Mouse (Mus musculus): Measurements from ENCODE around the gene Pla1a. TPM values are rescaled to one million over a fixed set of nuclear protein-coding genes. Genes with fewer than 3 reads are reported as not detected.

Gene Pla1a
- total RNA-seq, 2 experiments from 2014 or later, result 3.0 to 3.6 TPM

DNA sequence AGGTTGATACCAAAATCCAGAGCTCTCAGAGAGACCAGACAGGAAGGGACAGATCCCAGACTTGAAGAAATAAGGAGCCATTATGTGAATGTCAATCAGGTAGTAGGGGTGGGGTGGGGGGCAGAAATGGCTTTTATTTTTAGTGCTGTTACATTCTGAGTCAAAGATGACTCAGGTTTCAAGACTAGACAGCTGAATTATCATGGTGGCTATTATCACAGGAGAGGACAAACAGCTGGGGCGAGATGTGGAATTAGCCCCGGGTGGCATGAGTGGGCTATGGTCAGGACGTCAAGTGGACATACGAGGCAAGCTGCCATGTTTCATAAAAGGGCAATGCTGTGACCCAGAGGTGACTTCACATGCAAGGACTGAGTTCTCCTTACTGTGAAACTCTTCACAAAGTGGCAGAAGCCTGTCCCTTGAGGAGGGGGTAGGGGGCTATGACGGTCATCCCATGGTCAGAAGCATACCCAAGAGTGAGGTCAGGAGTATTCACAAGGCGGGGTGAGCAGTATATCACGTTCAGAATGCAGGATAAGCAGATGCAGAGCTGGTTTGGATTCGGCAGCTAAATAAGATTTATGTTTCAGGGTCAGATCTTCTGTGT lies 43.6 kb downstream of the Pla1a start:
- no peak for DNase-seq

DNA sequence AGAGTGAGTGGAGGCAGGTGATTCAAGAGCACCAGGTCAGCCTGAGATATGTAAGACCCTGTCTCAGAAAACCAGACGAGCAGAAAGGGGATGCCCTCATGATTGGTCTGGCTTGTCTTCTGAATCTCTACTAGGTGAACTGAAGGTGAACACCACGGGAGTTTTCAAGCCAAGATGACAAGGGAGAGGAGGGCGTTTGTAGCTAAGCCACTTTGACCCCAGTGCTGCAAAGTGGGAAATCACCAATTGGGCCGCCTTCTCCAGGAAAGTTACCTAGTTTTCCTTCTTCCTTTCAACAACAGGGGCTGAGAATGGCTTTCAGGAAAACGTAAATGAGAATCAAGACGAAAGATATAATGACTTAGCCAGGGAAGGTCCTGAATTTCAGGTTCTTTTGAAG lies 44.2 kb downstream of the Pla1a start:
- DNase-seq, result no peak

DNA sequence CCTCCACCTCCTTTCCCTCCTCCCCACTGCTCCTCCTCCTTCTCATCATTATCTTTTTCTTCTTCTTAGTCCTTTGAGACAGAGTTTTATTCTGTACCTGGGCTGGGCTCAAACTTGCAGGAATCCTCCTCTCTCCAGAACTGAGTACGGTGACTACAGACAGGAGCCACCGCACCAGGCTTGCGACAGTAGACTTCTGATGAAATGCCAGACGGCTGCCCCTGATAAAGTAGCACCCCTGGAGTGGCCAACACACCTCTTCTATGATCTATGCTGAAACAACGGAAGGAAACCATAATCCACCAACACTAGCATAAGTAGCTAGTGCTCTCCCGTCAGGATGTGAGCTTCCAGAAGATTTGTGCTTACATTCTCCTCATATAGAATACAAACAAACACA lies 45.6 kb downstream of the Pla1a start:
- no peak for DNase-seq

DNA sequence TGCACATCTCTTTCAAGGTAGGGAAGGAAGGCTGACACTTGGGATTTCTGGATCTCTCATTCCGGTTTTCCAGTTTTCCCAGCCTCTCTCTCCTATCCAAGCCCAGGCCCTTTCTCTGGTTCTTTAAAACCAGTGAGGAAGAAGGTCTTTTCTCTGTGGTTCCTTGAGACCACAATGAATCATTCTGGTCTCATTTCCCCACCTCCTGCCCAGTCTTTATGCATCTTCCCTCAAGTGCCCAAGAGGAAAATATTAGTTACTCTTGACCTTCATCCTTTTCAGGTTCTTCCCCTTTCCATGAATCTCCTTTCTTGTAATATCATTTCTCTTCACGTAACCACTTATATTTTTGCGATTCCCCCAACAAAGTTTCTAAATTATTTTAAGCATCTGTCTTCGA lies 47.2 kb downstream of the Pla1a start:
- no peak for DNase-seq

DNA sequence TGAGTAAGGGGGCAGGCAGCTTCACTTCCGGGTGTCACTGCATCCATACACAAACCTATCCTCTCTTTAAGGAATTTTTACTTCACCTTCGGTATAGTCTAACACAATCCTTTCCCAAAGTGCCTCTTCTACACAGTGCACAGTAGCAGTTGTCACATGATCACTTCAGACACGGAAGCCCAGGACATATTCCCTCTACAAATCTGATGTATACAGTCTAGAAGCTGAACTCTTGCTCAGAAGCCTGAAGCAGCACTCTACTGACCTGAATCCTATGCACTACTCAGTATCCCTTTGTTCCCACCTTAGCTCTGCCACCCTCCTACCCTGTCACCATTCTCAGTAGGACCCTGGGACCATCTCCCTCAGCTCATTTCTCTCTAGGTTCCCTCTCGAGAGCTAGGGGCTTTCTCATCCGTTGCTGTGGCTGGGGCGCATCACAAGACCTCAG lies 47.7 kb downstream of the Pla1a start:
- no peak for DNase-seq

DNA sequence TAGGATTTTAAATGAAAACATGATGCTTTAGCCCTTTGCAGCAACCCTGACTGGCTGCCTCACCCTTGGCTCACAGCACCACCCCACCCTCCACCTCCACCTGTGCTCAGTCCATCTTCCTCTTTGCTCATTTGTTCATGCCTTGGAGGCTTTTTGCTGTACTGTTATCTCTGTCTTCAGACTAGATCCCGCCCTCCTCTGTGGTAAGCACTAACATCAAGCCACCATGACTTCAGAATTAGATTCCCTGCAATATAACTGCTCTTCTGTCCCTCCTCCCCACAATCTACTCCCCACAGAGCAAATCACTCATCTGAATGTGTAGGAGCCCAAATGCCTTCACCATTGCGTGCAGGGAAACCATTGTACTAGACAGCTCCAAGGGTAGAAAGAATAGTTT lies 49.3 kb downstream of the Pla1a start:
- no peak for DNase-seq

DNA sequence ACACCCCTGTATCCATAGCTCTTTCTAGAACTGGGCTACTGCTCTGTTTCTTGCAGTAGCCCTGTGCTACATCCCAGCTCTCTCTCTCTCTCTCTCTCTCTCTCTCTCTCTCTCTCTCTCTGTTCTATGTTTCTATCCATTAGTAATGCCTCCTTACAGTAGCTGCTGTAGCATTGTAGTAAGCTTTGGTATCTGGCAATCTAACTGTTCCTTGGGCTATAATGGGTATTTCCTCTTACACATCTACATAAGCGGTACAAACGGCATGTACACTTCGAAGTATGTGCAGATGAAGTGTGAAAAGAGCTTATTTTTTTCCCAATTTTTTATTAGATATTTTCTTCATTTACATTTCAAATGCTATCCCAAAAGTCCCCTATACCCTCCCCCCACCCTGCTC lies 53.0 kb downstream of the Pla1a start:
- no peak for DNase-seq

DNA sequence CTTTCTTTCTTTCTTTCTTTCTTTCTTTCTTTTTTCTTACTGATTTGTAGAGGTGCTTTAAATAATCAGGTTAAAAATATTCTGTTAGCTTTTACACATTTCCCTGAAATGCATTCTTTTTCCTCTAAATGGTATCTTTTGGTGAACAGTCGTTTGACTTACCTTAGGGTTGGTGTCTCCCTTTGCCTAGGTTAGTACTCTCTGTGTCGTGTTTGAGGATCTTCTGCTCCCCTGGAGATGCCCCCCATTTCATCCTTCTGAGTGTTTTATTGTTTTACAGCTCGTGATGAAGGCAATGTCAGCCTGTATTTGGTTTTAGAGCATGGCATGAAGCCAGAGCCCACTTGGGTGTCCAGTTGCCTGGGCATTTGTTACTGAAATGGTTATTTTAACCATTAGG lies 53.5 kb downstream of the Pla1a start:
- DNase-seq, result no peak

DNA sequence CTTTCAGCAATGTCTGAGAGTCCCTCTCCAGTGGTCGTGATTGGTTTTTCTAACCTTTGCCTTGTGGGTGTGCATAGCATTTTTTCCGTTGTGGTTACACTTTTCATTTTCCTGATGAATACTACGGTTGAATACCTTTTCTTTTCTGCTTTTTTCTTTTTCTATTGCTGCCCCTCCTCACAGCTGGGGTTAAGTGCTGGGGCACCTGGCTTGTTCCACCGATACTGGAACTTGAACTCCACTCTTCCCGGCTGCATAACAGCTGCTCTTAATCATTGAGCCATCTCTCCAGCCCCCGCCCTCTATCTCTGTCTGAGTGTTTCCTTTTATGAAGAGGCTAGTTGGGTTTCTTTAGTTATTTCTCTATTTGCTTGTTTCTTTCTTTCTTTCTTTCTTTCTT lies 53.9 kb downstream of the Pla1a start:
- no peak for DNase-seq

DNA sequence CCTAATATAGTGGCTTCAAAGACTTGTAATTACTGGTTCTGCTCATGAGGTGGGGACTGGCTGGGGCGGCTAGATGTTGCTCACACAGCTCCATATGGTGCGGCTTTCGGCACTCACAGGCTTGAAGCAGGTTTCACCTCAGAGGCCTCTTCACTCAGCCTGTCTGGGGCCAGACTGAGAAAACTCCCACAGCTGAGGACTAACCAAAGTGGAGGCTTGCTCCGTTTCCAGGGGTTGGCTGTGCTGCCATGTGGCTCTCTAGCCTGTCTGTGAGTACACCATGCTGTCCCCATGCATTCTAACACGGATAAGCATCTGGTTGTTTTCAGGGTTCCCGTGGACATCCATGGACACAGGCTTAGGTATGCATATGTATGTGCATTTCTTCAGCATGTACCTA lies 54.4 kb downstream of the Pla1a start:
- DNase-seq, result no peak

DNA sequence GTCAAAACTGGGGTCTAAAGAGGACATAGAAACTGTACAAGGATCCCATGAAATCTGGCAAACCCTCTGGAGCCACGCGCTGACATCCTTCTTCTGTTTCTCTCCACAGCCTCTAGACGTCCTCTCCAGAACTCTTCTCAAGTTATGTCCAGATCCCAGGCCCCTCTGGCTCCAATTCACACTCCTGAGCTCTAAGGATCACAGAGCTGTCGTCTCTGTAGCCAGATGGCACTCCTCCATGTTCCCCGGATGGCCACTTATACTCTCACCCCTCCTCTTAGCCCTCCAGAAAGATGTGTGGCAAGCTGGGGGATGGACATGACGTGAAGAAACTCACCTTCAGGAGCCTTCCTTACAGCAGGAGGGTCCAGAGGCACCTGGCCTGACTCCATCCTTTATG lies 55.4 kb downstream of the Pla1a start:
- DNase-seq, result peak; percentile 58

DNA sequence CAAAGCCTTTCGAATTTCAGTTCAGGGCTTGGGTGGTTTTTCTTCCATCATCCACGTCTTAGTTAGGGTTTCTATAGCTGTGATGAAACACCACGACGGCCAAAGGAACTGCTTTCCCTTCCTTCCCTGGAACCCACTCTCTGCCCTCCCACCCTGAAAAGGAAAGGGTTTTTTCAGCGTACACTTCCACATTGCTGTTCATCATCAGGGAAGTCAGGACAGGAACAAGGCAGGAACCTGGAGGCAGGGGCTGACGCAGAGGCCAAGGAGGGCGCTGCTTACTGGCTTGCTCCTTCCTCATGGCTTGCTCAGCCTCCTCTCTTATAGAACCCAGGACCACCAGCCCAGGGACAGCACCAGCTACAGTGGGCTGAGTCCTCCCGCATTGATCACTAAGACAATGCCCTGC lies 56.1 kb downstream of the Pla1a start:
- no peak for DNase-seq

DNA sequence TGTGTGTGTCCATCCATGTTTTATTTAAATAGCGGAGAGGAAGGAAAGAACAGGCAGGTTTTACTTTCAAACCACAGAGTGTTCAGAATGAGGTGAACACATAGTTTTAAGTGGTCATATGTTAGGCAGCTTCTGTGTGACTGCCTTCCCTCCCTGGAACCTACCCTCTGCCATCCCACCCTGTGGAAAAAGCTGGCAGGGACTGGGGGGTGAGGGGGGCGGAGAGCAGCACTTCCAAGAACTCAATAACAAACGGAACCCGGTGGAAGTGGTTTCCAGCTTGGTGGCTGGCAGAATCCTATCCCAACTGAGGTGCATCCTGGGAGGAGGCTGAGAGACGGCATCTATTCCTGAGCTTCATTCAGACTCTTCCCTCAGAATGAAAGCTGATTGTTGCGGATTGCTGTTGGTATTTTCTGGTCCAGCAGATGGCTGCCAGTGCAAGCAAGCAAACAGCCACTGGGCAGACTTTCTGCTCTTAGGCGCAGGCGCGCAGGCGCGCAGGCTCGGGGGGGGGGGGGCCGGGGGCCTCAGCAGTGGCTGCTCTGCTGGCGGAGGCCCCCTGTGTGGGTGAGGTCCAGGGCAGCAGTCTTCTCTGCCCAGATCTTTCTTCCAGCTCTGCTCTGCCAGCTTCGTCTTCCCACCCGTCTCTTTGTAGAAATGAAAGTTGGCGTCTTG lies 56.6 kb downstream of the Pla1a start:
- peak; percentile 63 for DNase-seq

DNA sequence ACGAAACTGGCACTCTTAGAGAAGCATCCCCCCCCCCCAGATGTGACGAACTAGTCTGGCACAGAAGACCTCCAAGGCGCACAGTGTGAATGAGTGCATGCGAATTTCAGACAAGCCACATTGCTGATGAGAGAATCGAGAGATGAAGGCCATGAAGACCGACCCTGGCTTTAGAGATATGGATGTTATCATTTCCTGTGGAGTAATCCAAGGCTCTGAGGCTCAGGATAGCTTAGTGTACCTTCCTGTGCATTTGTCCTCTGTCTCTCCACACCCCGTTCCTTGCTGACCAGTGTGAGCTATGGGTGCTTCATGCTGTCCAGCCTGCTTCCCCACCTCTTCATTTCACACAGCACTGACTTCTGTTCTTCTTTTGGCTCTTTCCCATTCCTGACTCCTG lies 57.8 kb downstream of the Pla1a start:
- no peak for DNase-seq

DNA sequence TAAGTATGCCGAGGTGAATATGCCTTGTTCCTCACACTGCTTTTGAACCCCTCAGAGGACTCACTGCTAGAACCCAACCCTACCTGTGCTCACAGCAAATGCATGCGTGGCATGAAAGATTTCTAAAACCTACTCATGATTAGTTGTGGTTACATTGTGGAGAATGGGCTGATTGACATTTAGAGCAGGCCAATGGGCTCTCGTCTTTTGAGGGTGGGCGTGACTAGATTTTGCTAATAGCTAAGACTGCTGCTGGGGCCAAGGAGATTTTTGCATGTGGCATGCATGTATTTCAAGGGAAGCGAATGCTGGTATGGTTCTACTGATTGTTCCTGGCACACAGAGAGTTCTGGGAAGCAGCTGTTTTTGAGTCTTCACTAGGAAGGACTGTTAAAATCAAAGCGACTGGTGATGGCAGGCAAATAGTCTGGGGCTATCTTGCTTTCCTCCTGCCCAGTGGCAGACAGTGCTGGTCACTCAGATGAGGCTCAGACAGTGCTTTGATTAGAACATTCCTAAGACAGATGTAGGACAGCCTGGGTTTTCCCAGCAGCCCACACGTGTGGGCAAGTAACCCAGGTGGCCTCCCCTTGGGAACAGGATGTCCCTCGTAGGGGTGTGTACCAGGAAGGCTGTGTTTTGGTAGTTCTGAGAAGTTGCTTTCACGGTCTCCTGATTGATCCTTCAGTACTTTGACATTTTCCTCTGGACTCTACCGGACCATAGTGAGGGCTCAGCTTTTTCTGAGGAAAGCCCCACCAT lies 58.4 kb downstream of the Pla1a start:
- DNase-seq, result no peak

DNA sequence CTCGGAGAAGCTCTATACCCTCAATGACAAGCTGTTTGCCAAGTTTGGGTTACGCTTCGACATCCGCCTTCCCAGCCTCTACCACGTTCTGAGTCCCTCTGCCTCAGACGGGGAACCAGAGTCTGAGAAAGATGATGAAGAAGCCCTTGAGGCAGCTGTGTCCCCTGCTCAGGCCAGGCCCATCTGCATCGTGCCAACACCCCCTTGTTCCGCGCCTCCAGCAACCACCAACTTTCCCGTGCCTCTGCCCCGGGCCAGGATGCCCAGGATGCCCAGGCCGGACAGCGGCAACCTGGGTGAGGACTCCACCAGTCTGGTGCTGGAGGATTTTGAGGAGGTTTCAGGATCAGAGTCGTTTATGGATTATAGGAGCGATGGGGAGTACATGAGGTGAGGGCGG lies 59.0 kb downstream of the Pla1a start:
- DNase-seq, result no peak

DNA sequence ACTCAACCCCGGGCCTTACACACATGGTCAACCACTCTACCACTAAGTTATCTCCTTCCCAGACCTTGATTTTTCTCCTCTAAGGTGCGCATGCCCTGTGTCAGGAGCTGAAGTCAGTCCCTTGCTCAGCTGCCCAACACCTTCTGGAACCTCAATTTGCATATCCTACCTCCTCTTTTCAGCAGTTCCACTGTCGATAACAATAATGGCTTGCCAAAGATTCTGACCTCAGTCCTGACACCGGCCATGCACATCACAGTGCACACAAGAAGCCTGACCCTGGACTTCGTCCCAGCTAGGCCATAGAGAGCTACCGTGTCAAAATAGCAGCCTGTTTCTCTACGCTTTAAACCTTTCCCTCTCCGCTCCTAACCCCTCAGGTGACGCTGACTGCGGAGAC lies 59.5 kb downstream of the Pla1a start:
- DNase-seq, result no peak

DNA sequence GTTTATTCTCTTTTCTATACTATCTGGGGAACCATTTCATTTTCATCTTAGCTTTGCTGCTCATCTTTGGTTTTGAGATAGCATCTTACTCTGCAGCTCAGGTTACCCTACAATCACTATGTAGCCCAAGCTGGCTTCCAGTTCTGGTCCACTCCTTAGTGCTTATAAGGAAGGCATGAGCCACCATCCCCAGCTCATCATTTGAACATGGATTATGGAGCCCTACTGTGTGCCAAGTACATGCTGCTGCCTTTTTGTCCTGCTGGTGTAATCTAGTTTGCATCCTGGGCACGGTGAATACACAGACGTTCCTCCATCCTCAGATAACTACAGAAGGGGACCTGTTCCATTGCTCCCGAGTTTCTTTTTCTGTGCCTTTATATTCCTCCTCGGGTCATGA lies 60.1 kb downstream of the Pla1a start:
- DNase-seq, result no peak

DNA sequence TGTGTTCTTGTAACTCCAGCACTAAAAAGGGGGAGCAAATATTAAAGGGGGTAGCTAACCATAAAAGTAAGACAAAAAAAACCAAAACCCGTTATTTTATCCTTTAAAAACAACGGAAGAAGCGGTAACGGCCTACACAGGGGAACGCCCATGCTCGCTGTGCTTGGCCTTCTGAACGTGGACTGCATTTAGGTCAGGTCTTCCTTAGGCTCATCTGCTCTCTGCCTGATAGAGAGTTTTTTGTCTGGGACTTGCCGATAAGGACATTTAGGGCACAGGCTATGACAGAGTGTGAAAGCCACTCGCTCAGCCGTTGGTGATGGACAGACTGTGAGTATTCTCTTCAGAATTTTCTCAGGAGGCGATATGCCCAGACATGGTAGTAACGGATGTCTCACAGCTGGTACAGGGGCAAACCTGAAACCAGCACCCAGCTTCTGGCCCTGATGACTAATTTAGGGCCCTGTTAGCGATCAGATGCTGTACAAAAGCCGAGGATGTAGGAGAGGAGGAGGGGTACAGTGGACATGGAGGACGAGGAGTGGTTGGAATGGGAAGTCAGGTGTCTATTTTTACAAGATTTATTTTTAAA lies 61.1 kb downstream of the Pla1a start:
- no peak for DNase-seq

DNA sequence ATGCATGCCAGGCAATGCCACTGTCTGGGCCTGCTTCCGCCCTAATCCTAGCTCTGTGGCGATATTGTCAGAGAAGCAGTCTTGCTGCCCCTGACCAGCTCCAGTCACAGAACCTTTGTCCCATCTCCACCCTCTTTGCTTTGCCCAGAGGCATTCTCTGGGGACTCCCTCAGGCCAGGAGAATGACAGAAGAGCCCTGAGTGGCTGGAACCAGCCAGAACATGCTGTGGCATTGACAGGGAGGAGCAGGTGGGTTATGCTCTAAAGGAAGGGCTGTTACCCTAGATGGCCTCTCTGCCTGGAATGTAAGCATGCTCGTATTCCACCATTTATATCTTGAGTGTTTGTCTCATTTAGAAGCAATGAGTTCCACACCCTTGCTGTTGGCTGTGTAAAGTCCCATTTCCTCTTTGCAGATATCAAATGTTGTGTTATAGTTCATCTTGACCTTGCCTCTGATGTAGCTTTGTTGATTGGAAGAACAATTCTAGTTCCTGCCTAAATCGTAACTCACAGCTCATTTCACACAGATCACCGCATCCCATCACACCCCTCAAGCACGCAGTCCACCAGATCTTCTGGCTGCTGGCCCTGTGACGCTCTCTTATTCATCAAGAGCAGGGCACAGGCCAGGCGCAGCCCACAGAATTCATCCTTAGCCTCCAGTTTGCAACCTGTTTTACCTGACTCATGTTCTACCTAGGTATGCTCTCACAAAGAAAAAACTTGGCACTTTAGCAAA lies 62.1 kb downstream of the Pla1a start:
- DNase-seq, result peak; percentile 76

DNA sequence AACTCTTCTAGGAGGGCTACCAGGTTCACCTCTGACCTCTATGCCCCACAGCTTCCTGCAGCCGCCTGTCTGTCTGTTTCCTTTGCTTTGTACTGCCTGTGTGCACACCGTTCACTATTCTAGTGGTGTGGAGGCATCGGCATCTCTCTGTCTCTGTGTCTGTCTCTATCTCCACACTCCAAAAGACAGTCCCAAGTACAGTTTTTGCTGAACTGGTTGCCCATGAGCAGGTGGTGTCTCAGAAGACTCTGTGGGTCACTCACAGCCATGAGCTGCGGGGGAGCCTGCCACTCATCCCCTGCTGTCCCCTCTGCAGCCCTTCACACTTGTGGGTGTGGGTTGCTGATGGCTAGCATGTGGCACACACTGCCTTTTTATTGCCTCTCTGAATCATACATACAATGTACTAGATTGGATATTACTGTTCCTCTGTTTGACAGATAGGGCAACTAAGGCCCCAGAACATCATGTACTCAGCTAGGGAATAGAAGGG lies 62.9 kb downstream of the Pla1a start:
- no peak for DNase-seq

DNA sequence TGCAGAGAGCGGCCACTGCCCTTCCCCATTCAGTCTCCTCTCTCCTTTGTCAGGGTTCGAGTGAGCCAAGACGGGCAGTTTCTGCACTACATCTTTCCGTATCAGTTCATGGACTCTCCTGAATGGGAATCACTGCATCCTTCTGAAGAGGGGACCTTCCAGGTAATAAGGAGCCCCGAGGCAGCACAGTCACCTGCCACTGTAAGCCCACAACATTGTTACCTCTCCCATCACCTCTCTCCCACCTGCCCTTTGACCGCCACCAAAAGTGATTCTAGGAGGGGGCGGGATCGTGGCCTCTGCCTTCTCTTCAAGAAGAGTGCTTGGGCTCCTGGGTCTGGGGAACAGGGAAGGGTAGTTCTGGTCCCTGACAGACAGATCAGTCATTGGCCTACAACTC lies 63.5 kb downstream of the Pla1a start:
- DNase-seq, result peak; percentile 21
